Comparison of ENCODE assay signal across 7 mouse cellular contexts in the genomic region with DNA sequence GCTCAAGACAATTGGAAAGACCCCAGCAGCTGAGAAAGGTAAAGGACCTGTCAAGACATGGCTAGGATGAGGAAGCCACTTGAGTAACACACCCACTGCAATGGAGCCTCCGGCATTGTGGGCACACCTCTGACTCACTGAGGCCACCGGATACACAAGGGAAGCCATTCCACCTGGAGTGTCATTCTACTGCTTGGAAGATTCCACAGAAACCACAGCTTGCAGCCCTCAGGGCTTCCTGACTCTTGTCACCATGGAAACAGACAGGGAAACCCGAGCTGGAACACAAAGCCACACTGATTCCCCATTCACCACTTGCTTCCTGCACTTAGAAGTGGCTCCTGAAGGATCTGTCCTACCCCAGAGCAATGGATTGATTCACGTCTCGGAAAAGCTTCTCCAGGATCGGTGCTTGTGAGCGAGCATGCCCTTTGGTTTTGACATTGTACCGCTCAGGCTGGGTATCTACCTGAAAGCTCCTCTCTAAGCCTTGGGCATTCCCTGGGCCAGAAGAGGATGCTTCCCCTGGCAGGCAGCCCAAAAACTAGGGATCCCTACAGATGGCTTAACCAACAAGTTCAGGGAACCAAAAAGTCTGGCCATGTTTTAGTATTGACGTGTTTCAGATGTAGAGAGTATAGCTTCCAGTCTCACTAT. TPM values are rescaled to one million over a fixed set of nuclear protein-coding genes. Genes with fewer than 3 reads are reported as not detected.
DNase-seq lines count a peak whose midpoint lies in the region; ATAC-seq and TF ChIP-seq lines count a peak whose summit lies in the region.

No protein-coding gene starts in this region.

- H3K4me2 ChIP-seq in lung, postnatal 0 days (replicated peaks; ENCODE audit: low read depth, low read length), result no peak overlapping the region
- H3K4me2 ChIP-seq in heart, embryonic 15.5 days, result no peak overlapping the region

- no peak overlapping the region for H3K9ac ChIP-seq in lung, postnatal 0 days (replicated peaks; ENCODE audit: low read depth)
- no peak overlapping the region for H3K9ac ChIP-seq in heart, embryonic 15.5 days

- 45% methylated on average over 9 of the region's 9 CpGs for WGBS in lung, postnatal 0 days
- WGBS in heart, embryonic 15.5 days, result 53% methylated on average over 9 of the region's 9 CpGs

- intact Hi-C loops in left cerebral cortex, postnatal 25 days (cut with DNase I), result no loop called here

- H3K4me3 ChIP-seq in lung, postnatal 0 days (ENCODE audit: low read depth, low read length), result no peak overlapping the region
- no peak overlapping the region for H3K4me3 ChIP-seq in heart, embryonic 15.5 days

- peaks cover 3% of the 10 kb centered on the region; the same call in 1 of the 2 replicates for H3K4me1 ChIP-seq in lung, postnatal 0 days (ENCODE audit: insufficient read depth, low read depth, low read length)
- H3K4me1 ChIP-seq in heart, embryonic 15.5 days (replicated peaks), result peaks cover 68% of the 10 kb centered on the region

- H3K27me3 ChIP-seq in lung, postnatal 0 days (replicated peaks; ENCODE audit: insufficient read depth, low read length), result no peaks in the 10 kb centered on the region
- H3K27me3 ChIP-seq in heart, embryonic 15.5 days, result no peaks in the 10 kb centered on the region

- TF ChIP-seq CTCF in lung, postnatal 0 days (IDR thresholded peaks at IDR 0.05), result no peak

- peak; percentile 44 for DNase-seq in lung, postnatal 0 days (ENCODE audit: low spot score)
- no peak for DNase-seq in lung, postnatal 4 days
- peak; percentile 51 for DNase-seq in embryo, embryonic 11 days
- DNase-seq in left cerebral cortex, postnatal 25 days (ENCODE audit: low spot score in 2 of 2), result peak; percentile 43 to 69
- no peak for DNase-seq in urinary bladder, adult 2 months (ENCODE audit: low spot score)
- no peak for DNase-seq in spleen, adult 12 weeks (ENCODE audit: low spot score)

- H3K27ac ChIP-seq in lung, postnatal 0 days (ENCODE audit: low read length), result peak overlapping the region; percentile 55; the same call in 1 of the 2 replicates
- H3K27ac ChIP-seq in heart, embryonic 15.5 days, result peak overlapping the region; percentile 72

- ATAC-seq in lung, postnatal 0 days, result peak; percentile 30
- peak; percentile 29 for ATAC-seq in heart, embryonic 15.5 days (replicated peaks; ENCODE audit: insufficient number of reproducible peaks, insufficient read depth, low FRiP score, low read depth)

- no peaks in the 10 kb centered on the region for H3K9me3 ChIP-seq in lung, postnatal 0 days (ENCODE audit: low read length)
- H3K9me3 ChIP-seq in heart, embryonic 15.5 days (replicated peaks), result no peaks in the 10 kb centered on the region

- no peaks in the 10 kb centered on the region for H3K36me3 ChIP-seq in lung, postnatal 0 days (ENCODE audit: insufficient read depth, low read length)
- H3K36me3 ChIP-seq in heart, embryonic 15.5 days, result peaks cover 58% of the 10 kb centered on the region

- no peak for TF ChIP-seq EP300 in lung, postnatal 0 days (IDR thresholded peaks at IDR 0.05)

RNA-seq across cellular contexts. Expression of gene Trib2, which starts 15.7 kb away (rescaled TPM):
- 36.4 and 42.0 TPM in 2 replicates for polyA plus RNA-seq in lung, postnatal 0 days (2015; fragmentation: Nextera tagmentation; extraction: Ambion mirVana)
- 44.9 and 48.3 TPM in 2 replicates for polyA plus RNA-seq in heart, embryonic 15.5 days (2015; fragmentation: Nextera tagmentation; extraction: Ambion mirVana)
- 10 to 100 TPM; 43.4 to 60.5 TPM for total RNA-seq in left cerebral cortex, postnatal 25 days (2021)
- 5.7 and 6.1 TPM in 2 replicates for polyA plus RNA-seq in urinary bladder, adult 2 months (2012; rRNA removed)

Comparison
In these comparisons a context has a peak if more than half of its experiments do, and no peak if none do; other contexts are left out.
1. DNase-seq: peak in lung, postnatal 0 days (single experiment), embryo, embryonic 11 days (single experiment) and left cerebral cortex, postnatal 25 days (2 of 2); none in lung, postnatal 4 days (0 of 2), urinary bladder, adult 2 months (single experiment) and spleen, adult 12 weeks (single experiment).